Mouse (Mus musculus) intestine, postnatal 0 days (tissue): Measurements from ENCODE around the gene Vwa1. TPM values are rescaled to one million over a fixed set of nuclear protein-coding genes. Genes with fewer than 3 reads are reported as not detected.
A peak's percentile ranks its signal among the peaks of the same experiment; 100 is the strongest.

Experiments
- ATAC-seq: fragments of 200-750 bp; cut with Nextera tagmentation; 2 replicates; pipeline ENCODE4 v1.8.0; 2017; ENCODE audit warnings: mild to moderate bottlenecking, moderate TSS enrichment, moderate library complexity
- H3K27ac ChIP-seq: fragments of 300-500 bp; sonication (generic); 2 replicates; pipeline ENCODE4 v1.5.1; 2014; ENCODE audit warnings: mild to moderate bottlenecking, low read depth, low read length, moderate library complexity
- H3K27me3 ChIP-seq: fragments of 300-500 bp; sonication (generic); replicated peaks from 2 replicates; pipeline ENCODE4 v1.6.1; 2014; ENCODE audit warnings: low read length, mixed read lengths; ENCODE audit not compliant: control insufficient read depth, insufficient read depth
- H3K36me3 ChIP-seq: fragments of 300-500 bp; sonication (generic); 2 replicates; pipeline ENCODE4 v1.6.1; 2014; ENCODE audit warnings: mild to moderate bottlenecking, moderate library complexity; ENCODE audit not compliant: control insufficient read depth, insufficient read depth
- H3K4me1 ChIP-seq: fragments of 300-500 bp; sonication (generic); replicated peaks from 2 replicates; pipeline ENCODE4 v1.6.1; 2014; ENCODE audit warnings: antibody characterized with exemption, low read length, mixed read lengths; ENCODE audit not compliant: control insufficient read depth, insufficient read depth
- H3K4me2 ChIP-seq: fragments of 300-500 bp; sonication (generic); replicated peaks from 2 replicates; pipeline ENCODE4 v1.6.1; 2014; ENCODE audit warnings: low read depth, mild to moderate bottlenecking, moderate library complexity
- H3K4me3 ChIP-seq: fragments of 300-500 bp; sonication (generic); 2 replicates; pipeline ENCODE4 v1.5.1; 2014; ENCODE audit warnings: low read depth, low read length
- H3K9ac ChIP-seq: fragments of 300-500 bp; sonication (generic); 2 replicates; pipeline ENCODE4 v1.6.1; 2014; ENCODE audit warnings: mild to moderate bottlenecking, low read depth, low read length
- H3K9me3 ChIP-seq: fragments of 300-500 bp; sonication (generic); 2 replicates; pipeline ENCODE4 v1.6.1; 2016; ENCODE audit warnings: mixed run types; ENCODE audit not compliant: control insufficient read depth
- CTCF ChIP-seq: sonication (generic); IDR thresholded peaks from 2 replicates; pipeline ENCODE4 v1.5.1; 2016; ENCODE audit warnings: low read depth, mild to moderate bottlenecking, control low read depth, antibody characterized with exemption, moderate library complexity
- WGBS: fragments of 180-500 bp; shearing (Covaris S2); extraction: QIAGEN DNeasy Blood & Tissue Kit; methylation state at CpG from one replicate; pipeline ENCODE4 v1.1.7; 2014; 5-methylcytosine and 5-hydroxymethylcytosine counted together
- polyA plus RNA-seq: library from polyadenylated mRNA; unstranded; fragments of >200 nt; fragmentation: Nextera tagmentation; extraction: Ambion mirVana; gene quantifications from 2 replicates; pipeline ENCODE4 v1.2.1, GENCODE M21; 2015

Vwa1 gene
- polyA plus RNA-seq, 1 experiment from 2014 or later = 17.8 TPM

DNA sequence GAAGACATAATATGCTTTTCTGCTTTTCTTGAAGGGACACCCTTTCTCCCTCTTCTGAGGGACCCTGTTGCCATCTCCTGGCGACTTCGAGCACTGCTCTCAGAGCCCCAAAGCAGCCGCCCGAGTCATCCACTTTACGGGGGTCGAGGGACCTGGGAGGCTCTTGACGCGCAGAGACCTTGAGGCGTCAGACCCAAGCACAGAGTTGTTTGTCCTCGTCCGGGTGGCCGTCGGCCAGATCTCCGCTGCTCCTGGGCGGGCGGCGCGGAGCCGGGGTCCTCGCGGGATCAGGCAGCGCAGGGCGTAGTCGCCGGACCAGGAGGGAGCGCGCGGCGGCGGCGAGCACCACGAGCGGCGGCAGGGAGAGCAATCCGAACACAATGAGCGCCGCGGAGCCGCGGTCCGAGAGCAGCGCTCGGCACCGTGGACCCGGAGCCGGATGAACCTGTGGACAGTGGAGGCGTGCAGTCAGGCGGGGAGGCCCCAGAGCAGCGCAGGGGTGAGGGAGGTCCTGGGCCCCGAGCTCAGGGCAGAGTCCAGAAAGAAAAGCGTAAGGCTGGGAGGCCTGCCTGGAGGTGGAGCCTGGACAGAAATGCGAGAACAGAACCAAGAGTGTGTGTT, 9.7 kb upstream of the Vwa1 start:
- under 1% methylated on average over 52 of the region's 52 CpGs for WGBS
- TF ChIP-seq CTCF = peak; percentile 86
- peaks cover 6% of the 10 kb centered on the region for H3K4me1 ChIP-seq

DNA sequence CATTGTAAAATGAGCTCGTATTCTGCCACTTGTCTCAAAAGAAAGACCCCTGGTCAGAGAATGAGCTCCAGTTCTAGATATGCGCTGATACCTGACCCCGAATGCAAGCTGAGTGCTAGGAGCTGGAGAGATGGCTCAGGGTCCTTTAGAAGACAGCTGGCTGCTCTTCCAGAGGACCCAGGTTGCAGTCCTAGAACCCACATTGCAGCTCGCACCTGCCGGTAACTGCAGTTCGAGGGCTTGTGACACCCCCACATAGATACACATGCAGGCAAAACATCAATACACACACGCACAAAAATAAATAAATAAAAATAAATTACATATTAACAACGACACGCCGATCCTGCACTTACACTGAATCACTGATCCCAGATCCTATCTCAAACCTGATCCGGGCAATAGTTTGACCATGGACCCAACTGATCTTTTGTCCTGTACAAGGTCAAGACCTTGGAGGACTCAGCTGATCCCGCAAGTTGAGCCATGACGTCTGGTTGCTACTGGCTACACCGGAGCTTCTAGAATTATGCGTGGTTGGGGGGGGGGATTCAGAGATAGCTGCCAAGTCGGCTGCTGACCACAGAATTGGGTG, 9.1 kb upstream of the Vwa1 start:
- no peak for TF ChIP-seq CTCF
- H3K27me3 ChIP-seq = no peaks in the 10 kb centered on the region
- WGBS = 22% methylated on average over 16 of the region's 16 CpGs
- H3K27ac ChIP-seq = peak overlapping the region; percentile 98
- H3K9ac ChIP-seq = peak overlapping the region; percentile 74
- peaks cover 6% of the 10 kb centered on the region for H3K4me1 ChIP-seq
- no peaks in the 10 kb centered on the region for H3K36me3 ChIP-seq
- ATAC-seq = peak; percentile 15; the same call in 1 of the 2 replicates
- H3K4me2 ChIP-seq = peak overlapping the region; percentile 90
- H3K4me3 ChIP-seq = peak overlapping the region; percentile 70
- no peaks in the 10 kb centered on the region for H3K9me3 ChIP-seq

More for the DNA sequence above, 9.7 kb upstream of the Vwa1 start:
- Histone ChIP-seq H3K9ac (peak overlapping the region; percentile 74), H3K4me3 (peak overlapping the region; percentile 70), H3K27me3 (no peaks in the 10 kb centered on the region), H3K9me3 (no peaks in the 10 kb centered on the region), H3K4me2 (peak overlapping the region; percentile 90), H3K36me3 (no peaks in the 10 kb centered on the region), H3K27ac (peak overlapping the region; percentile 98)
- peak; percentile 93 for ATAC-seq

DNA sequence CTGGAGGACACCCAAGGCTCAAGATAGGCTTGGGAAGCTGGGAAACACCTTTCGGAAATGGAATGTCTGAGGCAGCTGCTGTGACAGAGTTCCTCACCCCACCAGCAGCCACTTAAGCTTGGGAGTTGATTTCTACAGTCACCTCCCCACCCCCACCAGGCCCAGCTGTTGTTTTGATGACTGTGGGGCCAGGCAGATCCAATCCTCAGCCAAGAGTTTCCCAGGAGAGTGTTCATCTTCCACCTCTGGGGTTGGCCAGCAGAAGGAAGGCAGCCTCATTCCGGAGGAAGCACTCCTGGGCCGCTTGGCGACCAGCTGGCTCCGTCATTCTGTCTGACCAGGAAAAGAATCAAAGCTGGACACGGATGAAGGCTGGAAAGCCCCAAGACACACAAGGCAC, 6.4 kb upstream of the Vwa1 start:
- H3K9me3 ChIP-seq = no peaks in the 10 kb centered on the region
- H3K27ac ChIP-seq = no peak overlapping the region; the same call in 1 of the 2 replicates
- no peak overlapping the region for H3K9ac ChIP-seq
- WGBS = 48% methylated on average over 6 of the region's 6 CpGs
- no peak overlapping the region for H3K4me2 ChIP-seq
- no peaks in the 10 kb centered on the region for H3K27me3 ChIP-seq
- peaks cover 14% of the 10 kb centered on the region for H3K4me1 ChIP-seq
- no peak overlapping the region for H3K4me3 ChIP-seq
- H3K36me3 ChIP-seq = no peaks in the 10 kb centered on the region
- no peak for ATAC-seq
- TF ChIP-seq CTCF = no peak

DNA sequence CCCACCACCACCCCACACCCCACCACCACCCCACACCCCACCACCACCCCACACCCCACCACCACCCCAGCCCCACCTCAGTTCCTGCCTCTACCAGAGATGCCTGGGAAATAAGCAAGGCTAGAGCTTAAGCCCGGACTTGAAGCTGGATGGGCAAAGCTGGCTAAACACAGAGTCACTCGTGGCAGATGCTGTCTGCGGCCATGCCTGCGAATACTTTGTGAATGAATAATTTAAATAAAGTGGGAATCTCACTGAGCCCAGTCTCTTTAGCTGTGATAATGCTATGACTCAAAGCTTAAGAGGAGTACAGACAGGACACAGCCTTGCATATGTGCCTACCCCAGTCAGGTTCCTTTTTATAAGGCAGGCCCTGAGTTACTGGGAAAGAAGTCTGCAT, 5.0 kb upstream of the Vwa1 start:
- Histone ChIP-seq H3K4me3 (no peak overlapping the region), H3K9ac (no peak overlapping the region), H3K36me3 (no peaks in the 10 kb centered on the region), H3K27ac (no peak overlapping the region), H3K27me3 (no peaks in the 10 kb centered on the region), H3K4me2 (no peak overlapping the region), H3K9me3 (no peaks in the 10 kb centered on the region), H3K4me1 (peaks cover 8% of the 10 kb centered on the region; the same call in 1 of the 2 replicates)
- TF ChIP-seq CTCF = no peak
- 79% methylated on average over 4 of the region's 4 CpGs for WGBS
- ATAC-seq = no peak

DNA sequence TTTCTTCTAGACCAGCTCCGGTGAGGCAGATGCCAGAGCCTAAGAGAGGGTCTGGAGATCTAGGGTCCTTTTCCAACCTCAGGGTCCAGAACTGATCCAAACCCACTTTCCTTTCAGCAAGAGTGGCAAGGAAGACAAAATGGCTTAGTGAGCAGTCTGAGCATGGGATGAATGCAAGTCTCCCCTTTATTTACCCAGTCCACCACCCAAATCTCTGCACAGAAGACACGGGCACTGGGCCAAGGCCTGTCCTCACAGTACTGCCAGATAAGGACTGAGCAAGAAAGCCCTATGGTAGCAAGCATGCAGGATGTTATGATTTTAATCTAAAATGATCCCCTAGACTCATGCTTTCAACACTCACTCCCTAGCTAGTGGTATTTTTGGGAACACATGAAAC, 3.3 kb upstream of the Vwa1 start:
- TF ChIP-seq CTCF = no peak

DNA sequence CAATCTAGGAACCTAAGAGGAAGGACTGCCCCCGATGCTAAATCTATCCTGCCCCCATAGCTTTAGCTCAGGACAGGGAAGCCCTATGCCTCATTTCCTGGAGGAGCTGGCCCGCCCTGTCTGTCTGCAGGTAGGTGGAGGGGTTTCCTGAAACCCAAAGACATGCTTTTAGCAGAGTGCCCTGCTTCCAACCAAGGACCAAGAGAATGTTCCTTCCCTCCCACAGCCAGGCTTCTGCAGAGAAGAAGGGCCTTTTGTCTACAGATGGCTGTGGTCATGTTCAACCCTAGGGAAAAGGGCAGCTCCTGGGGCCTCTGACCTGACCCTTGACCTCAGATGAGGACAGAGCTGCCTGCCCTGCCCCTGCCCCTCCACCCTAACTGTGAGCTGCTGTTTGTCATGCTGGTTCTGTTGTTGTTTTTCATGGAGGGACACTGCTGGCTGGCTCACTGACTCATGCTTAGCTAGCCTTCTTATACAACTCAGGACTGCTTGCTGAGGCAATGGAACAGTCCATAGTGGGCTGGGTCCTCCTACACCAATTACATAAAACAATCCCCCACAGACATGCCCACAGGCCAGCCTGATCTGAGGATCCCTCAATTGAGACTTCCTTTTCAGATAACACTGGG, 2.3 kb upstream of the Vwa1 start:
- Histone ChIP-seq H3K36me3 (no peaks in the 10 kb centered on the region), H3K27ac (no peak overlapping the region; the same call in 1 of the 2 replicates), H3K4me3 (no peak overlapping the region), H3K4me2 (no peak overlapping the region), H3K9me3 (no peaks in the 10 kb centered on the region), H3K27me3 (no peaks in the 10 kb centered on the region), H3K4me1 (peaks cover 12% of the 10 kb centered on the region; the same call in 1 of the 2 replicates), H3K9ac (no peak overlapping the region)
- no peak for ATAC-seq
- WGBS = 64% methylated on average over 2 of the region's 2 CpGs
- TF ChIP-seq CTCF = no peak

More for the DNA sequence above, 3.3 kb upstream of the Vwa1 start:
- Histone ChIP-seq H3K9me3 (no peaks in the 10 kb centered on the region), H3K4me2 (no peak overlapping the region), H3K4me1 (peaks cover 8% of the 10 kb centered on the region; the same call in 1 of the 2 replicates), H3K27ac (no peak overlapping the region), H3K27me3 (no peaks in the 10 kb centered on the region), H3K9ac (no peak overlapping the region), H3K36me3 (no peaks in the 10 kb centered on the region), H3K4me3 (no peak overlapping the region)
- 75% methylated on average over 2 of the region's 2 CpGs for WGBS
- no peak for ATAC-seq
